Mouse (Mus musculus) hindbrain, embryonic 11.5 days (tissue): ENCODE measurements around the gene Ttc28. TPM values are rescaled to one million over a fixed set of nuclear protein-coding genes. Genes with fewer than 3 reads are reported as not detected.

Experiments
- ATAC-seq: fragments of 200-750 bp; cut with Nextera tagmentation; 2 replicates; pipeline ENCODE4 v1.8.0; 2017; ENCODE audit warnings: mild to moderate bottlenecking, moderate TSS enrichment, moderate library complexity; ENCODE audit not compliant: low FRiP score
- DNase-seq: peaks from one replicate; pipeline ENCODE4 v3.0.0-alpha.2; 2015; ENCODE audit warnings: low spot score
- H3K27ac ChIP-seq: fragments of 300-500 bp; sonication (generic); 2 replicates; pipeline ENCODE4 v1.5.1; 2014; ENCODE audit warnings: mild to moderate bottlenecking, low read depth, low read length
- H3K27me3 ChIP-seq: fragments of 300-500 bp; sonication (generic); 2 replicates; pipeline ENCODE4 v1.6.1; 2014; ENCODE audit warnings: mild to moderate bottlenecking, low read length, moderate library complexity, mixed read lengths; ENCODE audit not compliant: control insufficient read depth, insufficient read depth
- H3K36me3 ChIP-seq: fragments of 300-500 bp; sonication (generic); 2 replicates; pipeline ENCODE4 v1.6.1; 2014; ENCODE audit warnings: mild to moderate bottlenecking, low read length, moderate library complexity, mixed read lengths; ENCODE audit not compliant: control insufficient read depth, insufficient read depth
- H3K4me1 ChIP-seq: fragments of 300-500 bp; sonication (generic); replicated peaks from 2 replicates; pipeline ENCODE4 v1.6.1; 2014; ENCODE audit warnings: low read length, mixed read lengths; ENCODE audit not compliant: control insufficient read depth, insufficient read depth
- H3K4me2 ChIP-seq: fragments of 300-500 bp; sonication (generic); replicated peaks from 2 replicates; pipeline ENCODE4 v1.6.1; 2014; ENCODE audit warnings: mild to moderate bottlenecking, low read depth, low read length
- H3K4me3 ChIP-seq: fragments of 300-500 bp; sonication (generic); 2 replicates; pipeline ENCODE4 v1.5.1; 2014; ENCODE audit warnings: low read depth, low read length
- H3K9ac ChIP-seq: fragments of 300-500 bp; sonication (generic); 2 replicates; pipeline ENCODE4 v1.6.1; 2014; ENCODE audit warnings: low read depth, low read length
- H3K9me3 ChIP-seq: fragments of 300-500 bp; sonication (generic); 2 replicates; pipeline ENCODE4 v1.6.1; 2016; ENCODE audit warnings: low read length; ENCODE audit not compliant: control insufficient read depth
- WGBS: fragments of 180-500 bp; shearing (Covaris S2); extraction: QIAGEN DNeasy Blood & Tissue Kit; methylation state at CpG from one replicate; pipeline ENCODE4 v1.1.7; 2014; 5-methylcytosine and 5-hydroxymethylcytosine counted together
- polyA plus RNA-seq: library from polyadenylated mRNA; unstranded; fragments of >200 nt; fragmentation: Nextera tagmentation; extraction: Ambion mirVana; gene quantifications from 2 replicates; pipeline ENCODE4 v1.2.1, GENCODE M21; 2014

Ttc28 gene
- polyA plus RNA-seq, 1 experiment from 2014 or later = 15.6 TPM

DNA sequence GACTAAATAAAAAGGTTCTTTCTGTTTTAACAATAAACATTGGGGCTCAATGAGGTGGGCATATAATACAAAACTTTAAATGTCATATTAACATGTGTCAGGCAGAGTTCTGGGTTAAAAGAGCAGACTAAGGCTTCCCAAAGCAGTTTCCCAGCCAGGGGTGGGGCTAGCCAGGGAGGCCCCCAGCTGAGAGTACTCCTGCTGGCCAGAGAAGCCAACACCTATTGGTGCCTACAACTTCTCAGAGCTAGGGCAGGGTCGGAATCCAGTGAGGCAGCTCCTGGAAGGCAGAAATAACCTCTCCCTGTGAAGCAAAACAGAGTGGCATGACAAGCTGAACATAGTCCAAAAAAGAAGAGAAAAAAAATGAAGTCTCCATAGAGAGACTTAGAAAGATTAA, 439.3 kb downstream of the Ttc28 start:
- Histone ChIP-seq H3K4me3 (no peak overlapping the region), H3K4me1 (no peaks in the 10 kb centered on the region), H3K27me3 (no peaks in the 10 kb centered on the region), H3K9me3 (no peaks in the 10 kb centered on the region), H3K36me3 (no peaks in the 10 kb centered on the region), H3K9ac (no peak overlapping the region), H3K27ac (no peak overlapping the region), H3K4me2 (no peak overlapping the region)
- WGBS = 66% methylated on average over 1 of the region's 1 CpGs
- no peak for DNase-seq
- ATAC-seq = no peak

DNA sequence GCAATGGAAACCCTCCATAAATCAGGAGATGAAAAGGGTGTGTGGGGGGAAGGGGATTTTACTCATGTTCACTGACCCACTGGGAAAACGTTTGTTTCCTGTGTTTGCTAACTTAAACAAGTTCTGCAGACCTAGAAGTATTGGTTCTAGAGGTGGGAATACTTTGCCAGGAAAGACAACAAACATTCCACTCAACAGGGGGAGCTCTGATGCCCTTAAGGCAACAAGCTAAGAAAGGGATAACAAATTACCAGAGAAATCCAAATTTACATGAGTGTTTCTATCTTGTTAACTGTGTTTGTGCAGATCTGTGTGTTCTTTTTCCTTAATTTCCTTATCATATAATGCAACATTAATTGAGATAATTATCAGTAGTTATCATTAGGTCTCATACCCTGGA, 446.2 kb downstream of the Ttc28 start:
- WGBS = 32% methylated on average over 1 of the region's 1 CpGs
- H3K27me3 ChIP-seq = no peaks in the 10 kb centered on the region
- H3K4me1 ChIP-seq = no peaks in the 10 kb centered on the region
- no peak for DNase-seq
- ATAC-seq = no peak
- no peak overlapping the region for H3K27ac ChIP-seq
- H3K36me3 ChIP-seq = no peaks in the 10 kb centered on the region
- H3K9me3 ChIP-seq = no peaks in the 10 kb centered on the region
- H3K9ac ChIP-seq = no peak overlapping the region
- H3K4me3 ChIP-seq = no peak overlapping the region
- H3K4me2 ChIP-seq = no peak overlapping the region

DNA sequence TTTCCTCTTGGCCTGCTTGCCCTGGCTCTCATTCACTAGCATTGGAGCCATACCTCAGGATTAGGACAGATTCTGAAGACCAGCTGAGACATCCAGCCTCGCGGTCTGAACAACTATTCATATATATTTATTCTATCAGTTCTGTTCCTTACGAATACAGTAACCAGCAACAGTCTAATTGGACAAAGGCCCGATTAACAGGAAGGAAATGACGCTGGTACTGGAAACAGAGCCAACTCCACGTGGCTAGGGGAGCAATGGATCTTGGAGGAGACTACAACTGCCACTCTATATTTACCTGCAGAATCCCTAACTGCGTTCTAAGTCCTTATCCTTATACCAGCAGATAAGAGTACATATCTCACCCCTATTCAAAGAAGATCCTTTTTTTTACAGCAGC, 447.8 kb downstream of the Ttc28 start:
- no peak overlapping the region for H3K4me3 ChIP-seq
- H3K27ac ChIP-seq = no peak overlapping the region
- H3K4me2 ChIP-seq = no peak overlapping the region
- no peaks in the 10 kb centered on the region for H3K27me3 ChIP-seq
- no peaks in the 10 kb centered on the region for H3K36me3 ChIP-seq
- no peak overlapping the region for H3K9ac ChIP-seq
- 90% methylated on average over 7 of the region's 7 CpGs for WGBS
- H3K4me1 ChIP-seq = 0 out of 2 replicates have a peak, but pooled peaks cover 2% of the 10 kb centered on the region
- ATAC-seq (no peak), DNase-seq (no peak)
- H3K9me3 ChIP-seq = no peaks in the 10 kb centered on the region

DNA sequence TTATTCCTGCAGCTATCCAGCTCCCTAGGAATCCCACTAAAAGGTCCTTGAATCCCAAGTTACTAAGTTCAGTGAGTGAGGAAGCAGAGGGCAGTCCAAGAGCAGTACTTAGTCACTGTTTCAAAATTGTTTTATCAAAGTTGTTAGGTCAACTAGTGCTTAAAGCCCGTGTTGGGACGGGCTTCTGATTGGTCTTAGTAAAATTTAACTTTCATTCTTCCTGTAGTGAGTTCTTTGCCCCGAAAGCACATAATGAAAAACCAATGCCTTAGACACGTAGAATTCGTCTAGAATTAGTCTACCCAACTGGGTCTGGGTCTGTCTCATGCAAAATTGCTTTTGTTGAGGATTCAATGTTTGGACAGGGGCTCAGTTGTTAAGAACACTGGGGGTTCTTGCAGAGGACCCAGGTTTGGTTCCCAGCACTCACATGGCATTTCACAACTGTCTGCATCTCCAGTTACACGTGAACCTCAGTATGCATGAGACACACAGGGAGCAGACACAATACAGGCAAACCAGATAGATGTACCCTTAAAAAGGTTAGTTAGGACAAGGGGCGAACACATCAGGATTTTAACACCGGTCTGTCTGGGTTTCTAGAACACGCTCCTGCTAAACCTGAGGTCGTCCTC, 450.3 kb downstream of the Ttc28 start:
- Histone ChIP-seq H3K4me1 (0 out of 2 replicates have a peak, but pooled peaks cover 2% of the 10 kb centered on the region), H3K9me3 (no peaks in the 10 kb centered on the region), H3K27me3 (no peaks in the 10 kb centered on the region), H3K4me3 (peak overlapping the region; percentile 96), H3K4me2 (peak overlapping the region; percentile 57), H3K9ac (peak overlapping the region; percentile 73), H3K27ac (peak overlapping the region; percentile 67), H3K36me3 (0 out of 2 replicates have a peak, but pooled peaks cover 3% of the 10 kb centered on the region)
- 30% methylated on average over 10 of the region's 10 CpGs for WGBS
- ATAC-seq = peak; percentile 52; the same call in 1 of the 2 replicates
- DNase-seq = no peak

DNA sequence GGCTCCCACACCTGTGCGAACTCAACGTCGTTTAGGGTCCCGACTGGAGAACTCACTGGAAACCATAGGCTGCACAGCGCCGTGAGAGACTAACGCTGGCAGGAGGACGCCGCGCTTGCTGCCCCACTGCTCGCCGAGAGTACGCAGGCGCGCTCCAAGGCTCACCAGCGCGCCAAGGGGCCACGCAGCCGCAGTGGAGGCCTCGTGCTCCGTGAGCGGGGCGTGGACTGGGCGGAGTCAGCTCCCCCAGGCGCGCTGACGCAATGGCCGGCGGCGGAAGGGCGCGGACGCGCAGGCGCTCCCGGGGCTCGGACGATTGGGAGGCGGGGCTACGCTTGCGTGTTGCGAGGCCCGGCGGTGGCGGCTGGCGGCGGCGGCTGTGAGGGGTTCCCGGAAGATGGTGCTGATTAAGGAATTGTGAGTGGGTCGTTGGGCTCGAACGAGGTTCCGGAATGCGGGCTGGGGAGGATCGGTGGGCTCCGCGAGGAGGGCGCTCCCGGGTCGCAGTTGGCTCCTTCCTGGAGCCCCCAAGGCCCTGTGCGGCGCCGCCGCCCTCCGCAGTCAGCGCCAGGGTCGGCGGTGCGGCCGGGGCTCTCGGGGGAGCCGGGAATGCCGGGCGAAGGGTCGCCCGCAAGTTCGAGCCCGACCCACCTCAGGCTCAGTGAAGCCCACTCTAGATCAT, 451.0 kb downstream of the Ttc28 start, which contains the start of gene Pitpnb:
Pitpnb (plus strand) TSS at position 347 of the 682 bp plus-strand sequence.
- 0 out of 2 replicates have a peak, but pooled peaks cover 2% of the 10 kb centered on the region for H3K4me1 ChIP-seq
- DNase-seq = peak; percentile 99
- ATAC-seq = peak; percentile 97
- H3K27me3 ChIP-seq = no peaks in the 10 kb centered on the region
- peak within 1 kb of the TSS; percentile 94 for H3K9ac ChIP-seq
- H3K4me2 ChIP-seq = peak within 1 kb of the TSS; percentile 86
- 0 out of 2 replicates have a peak, but pooled peaks cover 3% of the 10 kb centered on the region for H3K36me3 ChIP-seq
- no peaks in the 10 kb centered on the region for H3K9me3 ChIP-seq
- under 1% methylated on average over 77 of the region's 78 CpGs for WGBS
- H3K27ac ChIP-seq = peak within 1 kb of the TSS; percentile 76
- H3K4me3 ChIP-seq = peak within 1 kb of the TSS; percentile 96

DNA sequence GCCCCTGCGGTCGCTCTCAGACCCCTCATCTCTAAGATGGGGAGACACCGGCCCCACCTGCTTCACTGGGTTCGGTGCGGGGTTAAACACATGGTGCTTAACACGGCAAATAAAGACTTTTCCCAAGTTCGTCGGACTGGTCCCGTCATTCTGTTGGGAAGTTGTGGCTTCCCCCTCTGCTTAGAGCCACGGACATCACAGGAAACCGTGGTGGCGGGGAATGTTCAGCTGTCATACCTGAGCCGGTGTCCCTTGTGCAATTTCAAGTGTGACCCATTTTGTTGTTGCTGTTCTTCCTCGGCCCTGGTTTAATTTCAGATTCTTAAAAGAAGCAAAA, 451.5 kb downstream of the Ttc28 start:
- ATAC-seq (no peak), DNase-seq (no peak)
- Histone ChIP-seq H3K27ac (peak overlapping the region; percentile 76; the same call in 1 of the 2 replicates), H3K27me3 (no peaks in the 10 kb centered on the region), H3K4me3 (peak overlapping the region; percentile 96), H3K9me3 (no peaks in the 10 kb centered on the region), H3K9ac (peak overlapping the region; percentile 94), H3K4me1 (0 out of 2 replicates have a peak, but pooled peaks cover 2% of the 10 kb centered on the region), H3K36me3 (0 out of 2 replicates have a peak, but pooled peaks cover 3% of the 10 kb centered on the region), H3K4me2 (peak overlapping the region; percentile 86)
- WGBS = 1% methylated on average over 14 of the region's 14 CpGs

DNA sequence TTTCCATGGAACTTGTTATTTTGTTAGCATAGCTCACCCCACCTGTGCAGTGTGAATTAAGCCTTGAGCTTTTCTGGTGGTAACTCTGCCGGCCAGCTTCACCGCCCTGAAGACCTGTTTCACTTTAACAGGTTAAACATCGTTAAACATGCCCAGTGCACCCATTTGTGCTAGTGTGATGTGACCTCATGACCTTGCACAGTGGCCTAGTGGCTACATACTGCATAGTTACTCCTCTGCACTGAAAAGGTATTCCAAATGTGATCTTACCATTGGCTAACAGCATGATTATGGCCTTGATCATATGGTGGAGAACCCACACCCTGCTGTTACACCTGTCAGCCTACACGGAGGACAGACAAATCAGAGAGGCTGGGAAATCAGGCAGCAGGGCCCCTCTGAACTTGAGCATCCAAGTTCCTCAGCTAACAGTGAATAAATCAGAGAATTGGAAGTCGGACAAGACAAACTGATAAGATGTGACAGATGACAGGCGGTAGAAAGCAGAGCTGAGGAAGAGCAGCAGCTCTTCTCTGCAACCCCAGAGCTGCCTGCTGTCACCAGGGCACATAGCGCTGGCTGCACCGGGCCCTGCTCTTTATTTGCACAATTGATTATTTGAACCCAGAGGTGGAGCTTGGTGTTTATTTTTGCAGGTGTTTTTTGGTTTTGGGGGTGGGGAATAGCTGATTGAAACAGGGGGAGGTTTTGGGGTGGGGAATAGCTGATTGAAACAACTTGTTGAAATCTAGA, 456.5 kb downstream of the Ttc28 start:
- 95% methylated on average over 8 of the region's 8 CpGs for WGBS
- Histone ChIP-seq H3K4me3 (no peak overlapping the region), H3K36me3 (0 out of 2 replicates have a peak, but pooled peaks cover 7% of the 10 kb centered on the region), H3K4me2 (no peak overlapping the region), H3K9me3 (no peaks in the 10 kb centered on the region), H3K27ac (no peak overlapping the region), H3K27me3 (no peaks in the 10 kb centered on the region), H3K9ac (no peak overlapping the region), H3K4me1 (0 out of 2 replicates have a peak, but pooled peaks cover 2% of the 10 kb centered on the region)
- ATAC-seq = no peak
- DNase-seq = no peak
